Mouse (Mus musculus): ENCODE measurements around the gene Eloa.

GRCm38 (mm10) chr4:135958354-135958753 lies 63.2 kb downstream of the Eloa start:
- TF ChIP-seq ZNF384 (IDR thresholded peaks at IDR 0.05; ENCODE audit: low read depth, low read length) (no peak), CHD2 (IDR thresholded peaks at IDR 0.05; ENCODE audit: low read depth, low read length) (no peak), ZC3H11A (IDR thresholded peaks at IDR 0.05; ENCODE audit: borderline replicate concordance, low read depth, low read length) (no peak), MAFK (IDR thresholded peaks at IDR 0.05; ENCODE audit: insufficient read depth, low read depth, low read length) (no peak)

All from ES-E14 (cell line).